Mouse (Mus musculus): ENCODE measurements around the gene Ctrl. TPM values are rescaled to one million over a fixed set of nuclear protein-coding genes. Genes with fewer than 3 reads are reported as not detected.

Gene Ctrl
- polyA plus RNA-seq (2014; fragmentation: Illumina TruSeq; extraction: RNeasy Lipid Tissue Mini Kit (QIAGEN cat#74804); ENCODE audit: low read depth, low replicate concordance) = 1.5 TPM

DNA sequence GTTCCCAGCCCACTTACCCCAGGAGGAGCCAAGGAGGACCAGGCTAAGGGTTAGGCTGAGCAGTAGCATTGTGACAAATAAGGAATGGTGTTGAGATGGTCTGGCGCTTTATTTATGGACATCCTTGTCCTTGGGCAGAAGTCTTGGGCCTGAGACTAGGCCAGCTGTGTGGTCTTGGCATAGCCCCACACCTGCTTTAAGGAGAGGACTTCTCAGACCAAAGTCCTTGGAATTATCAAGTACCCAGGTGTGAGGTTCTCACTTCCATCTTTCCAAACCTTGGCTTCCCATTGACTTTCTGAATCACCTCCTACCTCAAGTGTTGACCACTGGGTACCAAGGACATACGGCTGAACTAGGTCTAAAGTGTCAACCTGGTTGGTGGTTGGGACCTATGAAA lies at the start of gene Ctrl:
Ctrl (minus strand) TSS at position 101 of the 400 bp plus-strand sequence.

DNA sequence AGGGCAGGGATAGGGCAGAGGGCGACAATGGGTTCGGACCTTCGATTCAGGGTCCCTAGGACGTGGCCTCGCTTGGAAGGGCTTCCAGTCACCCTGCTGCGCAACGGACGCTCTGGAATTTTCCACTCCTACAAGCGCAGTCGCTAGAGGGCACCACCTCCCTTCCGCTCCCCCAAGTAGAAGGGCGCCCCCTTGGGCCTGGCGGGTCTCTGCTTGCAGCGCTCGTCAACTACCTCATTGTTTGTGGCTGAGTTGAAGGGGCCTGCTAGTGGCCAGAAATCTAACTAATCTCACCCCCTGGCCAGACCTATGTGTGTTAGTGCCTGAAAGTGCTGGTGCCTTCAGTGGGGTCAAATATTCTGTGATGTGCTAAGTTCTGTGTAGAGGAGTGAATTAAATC lies 45.7 kb upstream of the Ctrl start, which contains the start of gene Dpep3:
Dpep3 (minus strand) TSS at position 105 of the 400 bp plus-strand sequence.

DNA sequence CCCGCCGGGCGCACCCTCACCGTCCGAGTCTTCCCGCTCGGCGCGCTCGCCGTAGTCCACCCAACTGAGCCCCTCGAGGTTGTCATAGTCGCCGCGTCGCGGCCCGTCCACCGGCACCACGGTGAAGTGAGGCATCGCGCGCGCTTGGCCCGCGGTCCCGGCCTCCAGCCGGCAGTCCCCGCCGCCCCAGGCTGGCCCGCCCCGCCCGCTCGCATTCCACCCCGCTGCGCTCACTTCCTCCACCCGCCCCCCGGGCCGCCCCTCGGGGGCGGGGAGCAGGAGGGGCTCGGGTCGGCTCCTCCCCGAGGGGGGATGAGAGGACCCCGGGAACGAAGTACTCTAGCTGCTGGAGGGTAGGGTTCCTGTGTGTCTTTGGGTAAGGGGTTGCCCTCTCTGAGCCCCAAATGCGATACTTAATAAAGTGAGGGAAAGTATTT lies 32.3 kb upstream of the Ctrl start, which contains the start of gene Slc12a4:
Slc12a4 (minus strand) TSS at position 193 of the 437 bp plus-strand sequence.

DNA sequence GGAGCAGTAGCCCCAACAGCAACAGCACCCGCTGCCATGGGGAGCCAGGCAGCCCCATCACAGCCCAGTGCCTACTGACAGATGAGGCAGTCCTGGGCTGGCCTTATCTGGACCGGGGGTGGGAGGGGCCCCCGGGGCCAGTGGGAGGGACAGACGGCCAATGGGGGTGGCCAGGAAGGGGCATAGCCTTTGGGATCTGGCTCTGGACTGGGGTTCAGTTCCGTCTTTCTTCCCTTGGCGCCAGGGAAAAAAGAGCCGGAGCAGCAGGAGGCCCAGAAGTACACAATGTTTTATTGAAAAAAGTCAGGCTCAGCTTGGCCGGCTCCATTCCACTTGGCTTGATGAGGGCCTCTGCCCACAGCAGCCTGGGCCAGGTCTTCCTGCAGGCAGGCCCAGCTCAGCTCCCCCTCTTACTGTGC lies 9.7 kb upstream of the Ctrl start, which contains the start of gene Lcat:
Lcat (minus strand) TSS at position 62 of the 419 bp plus-strand sequence.

DNA sequence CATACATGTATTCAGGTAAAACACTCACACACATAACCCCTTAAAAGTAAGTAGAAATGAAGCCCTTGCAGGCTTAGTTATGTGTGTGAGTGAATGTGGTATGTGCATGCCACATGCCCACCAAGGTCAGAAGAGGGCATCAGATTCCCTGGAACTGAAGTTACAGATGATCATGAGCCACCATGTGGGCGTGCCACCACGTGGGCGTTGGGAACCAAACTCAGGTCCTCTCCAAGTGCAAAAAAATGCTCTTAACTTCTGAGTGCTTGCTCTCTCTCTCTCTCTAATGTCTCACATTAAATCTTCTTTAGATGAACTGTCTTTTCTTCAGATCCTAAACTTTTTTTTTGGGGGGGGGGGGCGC lies 4.6 kb upstream of the Ctrl start, which contains the start of gene Psmb10:
Psmb10 (minus strand) TSS at position 139 of the 364 bp plus-strand sequence.

DNA sequence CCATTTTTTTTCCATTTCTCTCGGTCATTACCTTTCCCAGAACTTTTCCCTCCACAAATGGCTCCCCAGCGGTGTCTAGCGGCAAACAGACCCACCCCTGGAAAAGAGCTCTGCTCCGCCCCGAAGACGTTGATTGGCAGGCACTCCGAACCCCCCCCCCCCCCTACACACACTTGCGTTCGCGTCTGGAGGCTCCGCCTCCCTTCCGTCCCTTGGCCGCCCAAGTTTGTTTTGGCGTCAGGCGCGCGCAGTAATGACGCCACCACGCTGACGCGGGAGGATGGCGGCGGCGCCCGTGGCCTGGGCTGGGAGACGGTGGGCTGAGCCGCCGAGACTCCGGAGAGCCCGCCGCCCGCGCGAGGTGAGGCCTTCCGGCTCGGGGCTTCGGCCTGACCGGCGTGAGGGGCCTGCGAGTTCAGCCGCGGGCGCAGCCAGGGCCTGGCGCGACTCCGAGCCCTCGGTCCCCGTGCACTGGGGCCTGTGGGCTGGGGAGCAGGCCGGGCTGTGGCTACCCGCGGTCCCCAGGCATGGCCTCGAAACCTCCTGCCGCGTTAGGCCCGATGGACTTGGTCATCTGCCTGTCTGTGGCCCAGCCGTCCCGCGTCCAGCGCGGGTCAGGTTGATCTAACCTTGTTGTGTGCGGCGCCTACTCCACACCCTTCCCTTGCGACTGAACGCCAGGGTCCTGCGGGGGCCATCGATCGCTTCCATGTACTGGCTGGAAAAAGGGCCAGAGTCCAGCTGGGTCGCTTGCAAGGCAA lies 33.3 kb downstream of the Ctrl start, which contains the start of gene Pskh1:
Pskh1 (plus strand) TSS at position 262 of the 761 bp plus-strand sequence.

DNA sequence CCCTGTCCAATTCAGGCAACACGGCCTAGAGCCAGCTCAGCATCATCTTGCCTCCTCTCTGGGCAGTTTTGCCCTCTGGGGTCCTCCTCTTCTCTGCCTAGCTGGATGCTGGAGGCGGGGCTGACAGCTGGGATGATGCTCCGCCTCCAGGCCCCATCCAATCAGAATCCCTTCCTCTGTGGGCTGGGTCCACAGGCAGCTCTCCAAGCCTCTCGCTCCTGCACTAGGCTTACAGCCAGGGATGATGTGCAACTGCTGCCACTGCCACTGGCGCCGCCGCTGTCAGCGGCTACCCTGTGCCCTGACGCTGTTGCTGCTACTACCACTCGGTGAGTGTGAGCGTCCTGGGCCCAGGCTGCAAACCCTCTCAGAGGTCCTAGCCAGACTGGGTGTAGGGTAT lies 40.3 kb downstream of the Ctrl start, which contains the start of gene Nrn1l:
Nrn1l (plus strand) TSS at position 229 of the 400 bp plus-strand sequence.

Other genes with a start within 250 kb of the Ctrl start
- gene Carmil2, start 247.6 kb downstream of the Ctrl start, polyA plus RNA-seq (2014; fragmentation: Illumina TruSeq; extraction: RNeasy Lipid Tissue Mini Kit (QIAGEN cat#74804); ENCODE audit: low read depth, low replicate concordance) = 0.50 TPM
- 1.4 TPM for gene Acd, start 232.8 kb downstream of the Ctrl start, polyA plus RNA-seq (2014; fragmentation: Illumina TruSeq; extraction: RNeasy Lipid Tissue Mini Kit (QIAGEN cat#74804); ENCODE audit: low read depth, low replicate concordance)
- not detected for gene Pard6a, start 232.7 kb downstream of the Ctrl start, polyA plus RNA-seq (2014; fragmentation: Illumina TruSeq; extraction: RNeasy Lipid Tissue Mini Kit (QIAGEN cat#74804); ENCODE audit: low read depth, low replicate concordance)
- gene 4933405L10Rik, start 226.2 kb downstream of the Ctrl start, polyA plus RNA-seq (2014; fragmentation: Illumina TruSeq; extraction: RNeasy Lipid Tissue Mini Kit (QIAGEN cat#74804); ENCODE audit: low read depth, low replicate concordance) = not detected
- 0.16 TPM for gene Enkd1, start 225.7 kb downstream of the Ctrl start, polyA plus RNA-seq (2014; fragmentation: Illumina TruSeq; extraction: RNeasy Lipid Tissue Mini Kit (QIAGEN cat#74804); ENCODE audit: low read depth, low replicate concordance)
- gene Gfod2, start 175.2 kb downstream of the Ctrl start, polyA plus RNA-seq (2014; fragmentation: Illumina TruSeq; extraction: RNeasy Lipid Tissue Mini Kit (QIAGEN cat#74804); ENCODE audit: low read depth, low replicate concordance) = 0.16 TPM
- 6.4 TPM for gene Ranbp10, start 106.5 kb downstream of the Ctrl start, polyA plus RNA-seq (2014; fragmentation: Illumina TruSeq; extraction: RNeasy Lipid Tissue Mini Kit (QIAGEN cat#74804); ENCODE audit: low read depth, low replicate concordance)
- gene Tsnaxip1, start 106.1 kb downstream of the Ctrl start, polyA plus RNA-seq (2014; fragmentation: Illumina TruSeq; extraction: RNeasy Lipid Tissue Mini Kit (QIAGEN cat#74804); ENCODE audit: low read depth, low replicate concordance) = not detected
- gene Cenpt, start 80.6 kb downstream of the Ctrl start, polyA plus RNA-seq (2014; fragmentation: Illumina TruSeq; extraction: RNeasy Lipid Tissue Mini Kit (QIAGEN cat#74804); ENCODE audit: low read depth, low replicate concordance) = 0.76 TPM
- 8.3 TPM for gene Thap11, start 78.7 kb downstream of the Ctrl start, polyA plus RNA-seq (2014; fragmentation: Illumina TruSeq; extraction: RNeasy Lipid Tissue Mini Kit (QIAGEN cat#74804); ENCODE audit: low read depth, low replicate concordance)
- gene Nutf2, start 73.3 kb downstream of the Ctrl start, polyA plus RNA-seq (2014; fragmentation: Illumina TruSeq; extraction: RNeasy Lipid Tissue Mini Kit (QIAGEN cat#74804); ENCODE audit: low read depth, low replicate concordance) = 47.5 TPM
- gene Edc4, start 53.0 kb downstream of the Ctrl start, polyA plus RNA-seq (2014; fragmentation: Illumina TruSeq; extraction: RNeasy Lipid Tissue Mini Kit (QIAGEN cat#74804); ENCODE audit: low read depth, low replicate concordance) = 1.4 TPM
- not detected for gene Nrn1l, start 40.3 kb downstream of the Ctrl start, polyA plus RNA-seq (2014; fragmentation: Illumina TruSeq; extraction: RNeasy Lipid Tissue Mini Kit (QIAGEN cat#74804); ENCODE audit: low read depth, low replicate concordance)
- gene Pskh1, start 33.4 kb downstream of the Ctrl start, polyA plus RNA-seq (2014; fragmentation: Illumina TruSeq; extraction: RNeasy Lipid Tissue Mini Kit (QIAGEN cat#74804); ENCODE audit: low read depth, low replicate concordance) = 2.6 TPM
- gene Psmb10, start 4.6 kb upstream of the Ctrl start, polyA plus RNA-seq (2014; fragmentation: Illumina TruSeq; extraction: RNeasy Lipid Tissue Mini Kit (QIAGEN cat#74804); ENCODE audit: low read depth, low replicate concordance) = 1.7 TPM
- gene Lcat, start 9.5 kb upstream of the Ctrl start, polyA plus RNA-seq (2014; fragmentation: Illumina TruSeq; extraction: RNeasy Lipid Tissue Mini Kit (QIAGEN cat#74804); ENCODE audit: low read depth, low replicate concordance) = not detected
- gene Slc12a4, start 32.2 kb upstream of the Ctrl start, polyA plus RNA-seq (2014; fragmentation: Illumina TruSeq; extraction: RNeasy Lipid Tissue Mini Kit (QIAGEN cat#74804); ENCODE audit: low read depth, low replicate concordance) = 1.7 TPM
- not detected for gene Dpep3, start 45.6 kb upstream of the Ctrl start, polyA plus RNA-seq (2014; fragmentation: Illumina TruSeq; extraction: RNeasy Lipid Tissue Mini Kit (QIAGEN cat#74804); ENCODE audit: low read depth, low replicate concordance)
- gene Dus2, start 57.5 kb upstream of the Ctrl start, polyA plus RNA-seq (2014; fragmentation: Illumina TruSeq; extraction: RNeasy Lipid Tissue Mini Kit (QIAGEN cat#74804); ENCODE audit: low read depth, low replicate concordance) = 1.1 TPM
- gene Dpep2nb, start 72.1 kb upstream of the Ctrl start, polyA plus RNA-seq (2014; fragmentation: Illumina TruSeq; extraction: RNeasy Lipid Tissue Mini Kit (QIAGEN cat#74804); ENCODE audit: low read depth, low replicate concordance) = not detected
- gene Ddx28, start 78.0 kb upstream of the Ctrl start, polyA plus RNA-seq (2014; fragmentation: Illumina TruSeq; extraction: RNeasy Lipid Tissue Mini Kit (QIAGEN cat#74804); ENCODE audit: low read depth, low replicate concordance) = 1.5 TPM
- 87.4 TPM for gene Nfatc3, start 125.0 kb upstream of the Ctrl start, polyA plus RNA-seq (2014; fragmentation: Illumina TruSeq; extraction: RNeasy Lipid Tissue Mini Kit (QIAGEN cat#74804); ENCODE audit: low read depth, low replicate concordance)
- 15.3 TPM for gene Esrp2, start 203.1 kb upstream of the Ctrl start, polyA plus RNA-seq (2014; fragmentation: Illumina TruSeq; extraction: RNeasy Lipid Tissue Mini Kit (QIAGEN cat#74804); ENCODE audit: low read depth, low replicate concordance)
- gene Pla2g15, start 216.5 kb upstream of the Ctrl start, polyA plus RNA-seq (2014; fragmentation: Illumina TruSeq; extraction: RNeasy Lipid Tissue Mini Kit (QIAGEN cat#74804); ENCODE audit: low read depth, low replicate concordance) = 2.3 TPM
- gene Slc7a6, start 235.0 kb upstream of the Ctrl start, polyA plus RNA-seq (2014; fragmentation: Illumina TruSeq; extraction: RNeasy Lipid Tissue Mini Kit (QIAGEN cat#74804); ENCODE audit: low read depth, low replicate concordance) = 9.0 TPM